Mouse (Mus musculus) Muller cell, postnatal 12 days (primary cell): ENCODE results near the gene Sinhcaf.

Experiments
- DNase-seq: peaks from one replicate; pipeline ENCODE4 v3.0.0-alpha.2; 2015; ENCODE audit errors: inconsistent ontology term

The Sinhcaf gene

DNA sequence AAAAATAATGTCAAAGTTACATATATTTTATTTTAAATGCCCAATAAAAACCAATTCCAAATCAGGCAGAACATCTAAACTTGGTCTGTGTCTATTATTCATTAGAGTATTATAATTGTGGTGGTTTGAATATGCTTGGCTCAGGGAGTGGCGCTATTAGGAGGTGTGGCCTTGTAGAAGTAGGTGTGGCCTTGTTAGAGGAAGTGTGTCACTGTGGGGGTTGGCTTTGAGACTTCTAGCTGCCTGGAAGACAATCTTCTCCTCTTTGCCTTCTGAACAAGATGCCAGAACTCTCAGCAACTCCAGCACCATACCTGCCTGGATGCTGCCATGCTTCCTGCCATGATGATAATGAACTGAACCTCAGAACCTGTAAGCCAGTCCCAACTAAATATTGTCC is 72.4 kb downstream of the Sinhcaf start:
- DNase-seq, result no peak
